Mouse (Mus musculus) induced T-regulatory cell, adult 2 months (primary cell): ENCODE results near the gene Gm13090.

ENCODE experiments used
- DNase-seq: peaks from one replicate; pipeline ENCODE4 v3.0.0-alpha.2; 2012; ENCODE audit warnings: low read depth

The Gm13090 gene

GRCm38 (mm10) chr4:151137701-151138100 is 48.3 kb downstream of the Gm13090 start:
- DNase-seq = no peak

GRCm38 (mm10) chr4:151138135-151138534 is 48.8 kb downstream of the Gm13090 start:
- no peak for DNase-seq

GRCm38 (mm10) chr4:151138586-151138985 is 49.2 kb downstream of the Gm13090 start:
- DNase-seq = no peak

GRCm38 (mm10) chr4:151139053-151139840 is 49.9 kb downstream of the Gm13090 start:
- peak; percentile 61 for DNase-seq

GRCm38 (mm10) chr4:151140368-151140982 is 51.1 kb downstream of the Gm13090 start:
- DNase-seq = no peak
